In the genomic region with DNA sequence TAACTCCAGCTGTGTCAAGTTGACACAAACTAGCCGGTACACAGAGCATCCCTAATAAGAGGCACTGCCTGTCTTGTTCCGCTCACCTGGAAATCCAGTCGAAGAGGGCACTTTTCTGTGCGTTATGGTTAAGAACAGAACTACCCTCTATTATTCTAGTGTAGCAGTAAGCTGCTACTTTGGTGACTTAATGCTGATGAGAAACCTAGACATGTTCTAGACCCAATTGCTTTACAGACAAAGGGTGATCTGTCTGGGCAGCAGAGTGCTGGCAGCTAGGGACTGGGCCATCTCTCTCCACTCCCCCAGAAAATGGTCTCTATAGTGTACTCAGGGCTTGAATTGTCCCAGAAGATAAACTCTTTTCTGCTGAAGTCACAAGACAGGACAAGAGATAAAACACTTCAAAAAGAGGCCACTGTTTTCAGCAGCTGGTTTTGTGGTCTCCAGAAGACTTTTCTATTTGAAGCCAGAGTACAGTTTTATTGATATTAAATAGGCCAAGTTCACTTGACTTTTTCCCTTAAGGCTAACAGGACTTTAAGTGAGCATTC, we compare ENCODE assay signal across 23 mouse cellular contexts. TPM values are rescaled to one million over a fixed set of nuclear protein-coding genes. Genes with fewer than 3 reads are reported as not detected.
"Had no signal": no experiment of that assay in that cellular context is flagged by ENCODE, and none has a peak within 500 bp of the region (broad histone marks: within the 10 kb centered on the region; RNA-seq: fewer than 3 reads in every experiment).

No protein-coding gene starts in this region.

- H3K9ac ChIP-seq: forebrain, postnatal 0 days; heart, embryonic 12.5 days; hindbrain, embryonic 13.5 days; hindbrain, embryonic 15.5 days; limb, embryonic 12.5 days had no signal

- ATAC-seq: forebrain, postnatal 0 days; hindbrain, postnatal 0 days; intestine, embryonic 16.5 days had no signal

- H3K27me3 ChIP-seq: heart, embryonic 12.5 days; hindbrain, embryonic 13.5 days; hindbrain, embryonic 15.5 days; limb, embryonic 12.5 days had no signal

- H3K4me2 ChIP-seq: heart, embryonic 12.5 days; hindbrain, embryonic 13.5 days; hindbrain, embryonic 15.5 days; limb, embryonic 12.5 days had no signal

- H3K4me1 ChIP-seq: hindbrain, embryonic 13.5 days; hindbrain, embryonic 15.5 days; limb, embryonic 12.5 days had no signal

- DNase-seq: forebrain, postnatal 0 days; gastrocnemius, postnatal 10 days; gastrocnemius, postnatal 36 days; heart, adult 18-20 months; heart, postnatal 14 days; heart, postnatal 36 days; kidney, adult 18-20 months; kidney, adult 8-10 months; kidney, postnatal 10 days; kidney, postnatal 25 days; kidney, postnatal 4 days had no signal

- H3K9me3 ChIP-seq: heart, embryonic 10.5 days; heart, embryonic 12.5 days; hindbrain, embryonic 13.5 days; hindbrain, embryonic 15.5 days; limb, embryonic 10.5 days; limb, embryonic 12.5 days had no signal

- H3K36me3 ChIP-seq: heart, embryonic 10.5 days; hindbrain, embryonic 13.5 days; hindbrain, embryonic 15.5 days; limb, embryonic 10.5 days; limb, embryonic 12.5 days had no signal

- H3K4me3 ChIP-seq: heart, embryonic 10.5 days; heart, embryonic 12.5 days; hindbrain, embryonic 13.5 days; hindbrain, embryonic 15.5 days; layer of hippocampus, adult 2 months; left cerebral cortex, adult 2 months; limb, embryonic 10.5 days; limb, embryonic 12.5 days had no signal

- H3K27ac ChIP-seq: heart, embryonic 10.5 days; hindbrain, embryonic 13.5 days; hindbrain, embryonic 15.5 days; hindbrain, postnatal 0 days; layer of hippocampus, adult 2 months; left cerebral cortex, adult 2 months; limb, embryonic 10.5 days; limb, embryonic 12.5 days had no signal

RNA-seq across cellular contexts. Expression of gene Moxd1, which starts 51.3 kb away (rescaled TPM):
- total RNA-seq: hematopoietic stem cell, adult 5-6 weeks; liver, adult 2 months had no signal
- polyA plus RNA-seq: liver, adult 2 months had no signal
